8 mouse cellular contexts compared by ENCODE assay signal in genomic region chr15:26309291-26309931, GRCm38 (mm10). TPM values are rescaled to one million over a fixed set of nuclear protein-coding genes. Genes with fewer than 3 reads are reported as not detected.
DNase-seq lines count a peak whose midpoint lies in the region; ATAC-seq and TF ChIP-seq lines count a peak whose summit lies in the region.

No protein-coding gene starts in this region.

- no peak overlapping the region for H3K27ac ChIP-seq in gastrocnemius, adult 2 months
- no peak overlapping the region for H3K27ac ChIP-seq in intestine, embryonic 15.5 days
- no peak overlapping the region for H3K27ac ChIP-seq in limb, embryonic 10.5 days
- peak overlapping the region; percentile 92 for H3K27ac ChIP-seq in midbrain, embryonic 13.5 days
- H3K27ac ChIP-seq in stomach, postnatal 0 days (replicated peaks), result no peak overlapping the region

- peak overlapping the region; percentile 85 for H3K4me2 ChIP-seq in intestine, embryonic 15.5 days (replicated peaks)
- peak overlapping the region; percentile 70 for H3K4me2 ChIP-seq in midbrain, embryonic 13.5 days (replicated peaks)
- H3K4me2 ChIP-seq in stomach, postnatal 0 days (replicated peaks; ENCODE audit: low read depth), result peak overlapping the region; percentile 50

- under 1% methylated on average over 62 of the region's 62 CpGs for WGBS in intestine, embryonic 15.5 days
- whole genome bisulfite sequencing in limb, embryonic 10.5 days, result under 1% methylated on average over 62 of the region's 62 CpGs
- 0% methylated on average over 57 of the region's 62 CpGs for WGBS in midbrain, embryonic 13.5 days
- WGBS in stomach, postnatal 0 days, result 1% methylated on average over 53 of the region's 62 CpGs

- intact Hi-C loops in gastrocnemius, adult 2 months (cut with DNase I), result no loop called here

- peaks cover 22% of the 10 kb centered on the region for H3K27me3 ChIP-seq in megakaryocyte, embryonic 14.5 days (replicated peaks)
- peaks cover 20% of the 10 kb centered on the region for H3K27me3 ChIP-seq in intestine, embryonic 15.5 days (replicated peaks)
- H3K27me3 ChIP-seq in limb, embryonic 10.5 days (ENCODE audit: low read depth, poor library complexity, severe bottlenecking), result peaks cover 36% of the 10 kb centered on the region
- no peaks in the 10 kb centered on the region for H3K27me3 ChIP-seq in midbrain, embryonic 13.5 days
- H3K27me3 ChIP-seq in stomach, postnatal 0 days (ENCODE audit: control insufficient read depth, insufficient read depth, low read length), result peaks cover 5% of the 10 kb centered on the region; the same call in 1 of the 2 replicates

- no peaks in the 10 kb centered on the region for H3K9me3 ChIP-seq in megakaryocyte, embryonic 14.5 days
- no peaks in the 10 kb centered on the region for H3K9me3 ChIP-seq in intestine, embryonic 15.5 days
- H3K9me3 ChIP-seq in limb, embryonic 10.5 days (replicated peaks), result no peaks in the 10 kb centered on the region
- no peaks in the 10 kb centered on the region for H3K9me3 ChIP-seq in midbrain, embryonic 13.5 days
- no peaks in the 10 kb centered on the region for H3K9me3 ChIP-seq in stomach, postnatal 0 days (ENCODE audit: control insufficient read depth, low read length)

- H3K9ac ChIP-seq in intestine, embryonic 15.5 days, result no peak overlapping the region
- peak overlapping the region; percentile 80 for H3K9ac ChIP-seq in midbrain, embryonic 13.5 days (replicated peaks)
- H3K9ac ChIP-seq in stomach, postnatal 0 days (ENCODE audit: low read length), result no peak overlapping the region

- DNase-seq in cerebellum, postnatal 25 days, result peak; percentile 55 to 59
- DNase-seq in gastrocnemius, adult 2 months, result peak; percentile 39
- peak; percentile 92 for DNase-seq in limb, embryonic 10.5 days (ENCODE audit: low spot score)
- DNase-seq in stomach, postnatal 0 days (ENCODE audit: low spot score), result peak; percentile 75

- peak overlapping the region; percentile 33 for H3K4me3 ChIP-seq in megakaryocyte, embryonic 14.5 days (replicated peaks)
- peak overlapping the region; percentile 53 for H3K4me3 ChIP-seq in gastrocnemius, adult 2 months
- H3K4me3 ChIP-seq in intestine, embryonic 15.5 days (replicated peaks), result peak overlapping the region; percentile 51
- H3K4me3 ChIP-seq in limb, embryonic 10.5 days, result peak overlapping the region; percentile 73
- peak overlapping the region; percentile 72 for H3K4me3 ChIP-seq in midbrain, embryonic 13.5 days (replicated peaks)
- peak overlapping the region; percentile 31 for H3K4me3 ChIP-seq in stomach, postnatal 0 days (ENCODE audit: low read depth, low read length)

- ATAC-seq in megakaryocyte, adult 5-6 weeks (ENCODE audit: poor library complexity, severe bottlenecking), result no peak
- ATAC-seq in intestine, embryonic 15.5 days, result peak; percentile 82
- ATAC-seq in midbrain, embryonic 13.5 days, result peak; percentile 76
- ATAC-seq in stomach, postnatal 0 days (ENCODE audit: low FRiP score, low TSS enrichment), result peak; percentile 42; the same call in 1 of the 2 replicates

- no peak for TF ChIP-seq EP300 in stomach, postnatal 0 days (optimal IDR thresholded peaks at IDR 0.05)

- no peak for TF ChIP-seq CTCF in gastrocnemius, adult 2 months (IDR thresholded peaks at IDR 0.05)
- TF ChIP-seq CTCF in stomach, postnatal 0 days (IDR thresholded peaks at IDR 0.05; ENCODE audit: low read depth), result no peak

- H3K36me3 ChIP-seq in megakaryocyte, embryonic 14.5 days (replicated peaks; ENCODE audit: low read length), result no peaks in the 10 kb centered on the region
- H3K36me3 ChIP-seq in intestine, embryonic 15.5 days, result no peaks in the 10 kb centered on the region
- no peaks in the 10 kb centered on the region for H3K36me3 ChIP-seq in limb, embryonic 10.5 days
- no peaks in the 10 kb centered on the region for H3K36me3 ChIP-seq in midbrain, embryonic 13.5 days
- no peaks in the 10 kb centered on the region for H3K36me3 ChIP-seq in stomach, postnatal 0 days (ENCODE audit: control insufficient read depth, insufficient read depth, low read length)

- H3K4me1 ChIP-seq in megakaryocyte, embryonic 14.5 days, result peaks cover 11% of the 10 kb centered on the region; the same call in 1 of the 2 replicates
- peaks cover 8% of the 10 kb centered on the region for H3K4me1 ChIP-seq in intestine, embryonic 15.5 days (replicated peaks)
- H3K4me1 ChIP-seq in limb, embryonic 10.5 days, result peaks cover 17% of the 10 kb centered on the region
- peaks cover 6% of the 10 kb centered on the region; the same call in 1 of the 2 replicates for H3K4me1 ChIP-seq in midbrain, embryonic 13.5 days (replicated peaks)
- H3K4me1 ChIP-seq in stomach, postnatal 0 days (replicated peaks; ENCODE audit: control insufficient read depth, insufficient read depth), result no peaks in the 10 kb centered on the region

RNA-seq across cellular contexts. Expression of gene March11, which starts 0.6 kb away (rescaled TPM):
- polyA plus RNA-seq in megakaryocyte, embryonic 14.5 days (2012; ENCODE audit: insufficient read depth, low replicate concordance), result not detected in 2 replicates
- total RNA-seq in megakaryocyte, adult 5-6 weeks (2015), result not detected in 2 replicates
- total RNA-seq in megakaryocyte, adult 5-6 weeks (2017), result not detected in 2 replicates
- not detected for total RNA-seq in gastrocnemius, adult 2 months (2021)
- 0.24 and 1.1 TPM in 2 replicates for polyA plus RNA-seq in intestine, embryonic 15.5 days (2015; fragmentation: Nextera tagmentation; extraction: Ambion mirVana)
- polyA plus RNA-seq in limb, embryonic 10.5 days (2016; fragmentation: Nextera tagmentation; extraction: Ambion mirVana), result 0.24 and 0.30 TPM in 2 replicates
- 4.0 and 5.1 TPM in 2 replicates for polyA plus RNA-seq in midbrain, embryonic 13.5 days (2015; fragmentation: Nextera tagmentation; extraction: Ambion mirVana)
- polyA plus RNA-seq in stomach, postnatal 0 days (2015; fragmentation: Nextera tagmentation; extraction: Ambion mirVana), result 0.17 TPM in 1 of 2 replicates, not detected in the other

Comparison
In these comparisons a context has a peak if more than half of its experiments do, and no peak if none do; other contexts are left out.
1. DNase-seq: peak in every context shown above with its lines; median percentile 92 in limb, embryonic 10.5 days; 75 in stomach, postnatal 0 days; 57 in cerebellum, postnatal 25 days; 39 in gastrocnemius, adult 2 months.